ENCODE assay signal across 19 mouse cellular contexts in genomic region chr11:9148206-9148605, GRCm38 (mm10). TPM values are rescaled to one million over a fixed set of nuclear protein-coding genes. Genes with fewer than 3 reads are reported as not detected.
"Had no signal": no experiment of that assay in that cellular context is flagged by ENCODE, and none has a peak within 500 bp of the region (broad histone marks: within the 10 kb centered on the region; RNA-seq: fewer than 3 reads in every experiment).

No protein-coding gene starts in this region.

- DNase-seq: kidney, postnatal 10 days; kidney, postnatal 36 days; layer of hippocampus, postnatal 36 days; liver, embryonic 13.5 days; lung, adult 2 months; lung, postnatal 14 days; lung, postnatal 4 days; midbrain, embryonic 14.5 days; retina, postnatal 1 day; thymus, adult 18-20 months; thymus, postnatal 36 days had no signal

- H3K27ac ChIP-seq: kidney, embryonic 15.5 days; left cerebral cortex, adult 2 months; liver, embryonic 13.5 days; neural tube, embryonic 12.5 days; neural tube, embryonic 15.5 days had no signal

- H3K4me3 ChIP-seq: kidney, embryonic 15.5 days; left cerebral cortex, adult 2 months; liver, embryonic 13.5 days; neural tube, embryonic 12.5 days; neural tube, embryonic 15.5 days had no signal

RNA-seq across cellular contexts. Expression of gene Upp1, which starts 30.3 kb away (rescaled TPM):
- total RNA-seq: megakaryocyte-erythroid progenitor cell, adult 5-6 weeks had no signal

RNA-seq across cellular contexts. Expression of gene Abca13, which starts 43.5 kb away (rescaled TPM):
- total RNA-seq: liver, adult 2 months had no signal
- polyA plus RNA-seq: limb, embryonic 11.5 days; liver, adult 2 months; small intestine, adult 2 months had no signal
